Mouse (Mus musculus) limb, embryonic 10.5 days (tissue): ENCODE data around the gene Macrod2. TPM values are rescaled to one million over a fixed set of nuclear protein-coding genes. Genes with fewer than 3 reads are reported as not detected.

Experiments
- DNase-seq: peaks from one replicate; pipeline ENCODE4 v3.0.0-alpha.2; 2017; ENCODE audit warnings: low spot score
- H3K27ac ChIP-seq: fragments of 300-500 bp; sonication (generic); 2 replicates; pipeline ENCODE4 v1.5.1; 2016; ENCODE audit warnings: mild to moderate bottlenecking
- H3K27me3 ChIP-seq: fragments of 300-500 bp; sonication (generic); 2 replicates; pipeline ENCODE4 v1.6.1; 2016; ENCODE audit warnings: low read depth, mild to moderate bottlenecking; ENCODE audit not compliant: poor library complexity, severe bottlenecking
- H3K36me3 ChIP-seq: fragments of 300-500 bp; sonication (generic); 2 replicates; pipeline ENCODE4 v1.6.1; 2016; ENCODE audit warnings: mild to moderate bottlenecking, moderate library complexity
- H3K4me1 ChIP-seq: fragments of 300-500 bp; sonication (generic); 2 replicates; pipeline ENCODE4 v1.6.1; 2016
- H3K4me3 ChIP-seq: fragments of 300-500 bp; sonication (generic); 2 replicates; pipeline ENCODE4 v1.5.1; 2016; ENCODE audit warnings: mild to moderate bottlenecking, moderate library complexity
- H3K9me3 ChIP-seq: fragments of 300-500 bp; sonication (generic); replicated peaks from 2 replicates; pipeline ENCODE4 v1.6.1; 2016; ENCODE audit warnings: mild to moderate bottlenecking
- WGBS: fragments of 180-500 bp; shearing (Covaris S2); methylation state at CpG from one replicate; pipeline ENCODE4 v1.1.7; 2016; 5-methylcytosine and 5-hydroxymethylcytosine counted together
- polyA plus RNA-seq: library from polyadenylated mRNA; unstranded; fragments of >200 nt; fragmentation: Nextera tagmentation; extraction: Ambion mirVana; gene quantifications from 2 replicates; pipeline ENCODE4 v1.2.1, GENCODE M21; 2016

The Macrod2 gene
- polyA plus RNA-seq, 1 experiment from 2014 or later: 42.7 TPM

GRCm38 (mm10) chr2:141008458-141008857, 613.3 kb downstream of the Macrod2 start:
- Histone ChIP-seq H3K9me3 (no peaks in the 10 kb centered on the region), H3K36me3 (no peaks in the 10 kb centered on the region), H3K4me1 (peaks cover 3% of the 10 kb centered on the region; the same call in 1 of the 2 replicates), H3K27ac (no peak overlapping the region), H3K27me3 (no peaks in the 10 kb centered on the region), H3K4me3 (no peak overlapping the region)
- no peak for DNase-seq
- 81% methylated on average over 1 of the region's 1 CpGs for WGBS

DNA sequence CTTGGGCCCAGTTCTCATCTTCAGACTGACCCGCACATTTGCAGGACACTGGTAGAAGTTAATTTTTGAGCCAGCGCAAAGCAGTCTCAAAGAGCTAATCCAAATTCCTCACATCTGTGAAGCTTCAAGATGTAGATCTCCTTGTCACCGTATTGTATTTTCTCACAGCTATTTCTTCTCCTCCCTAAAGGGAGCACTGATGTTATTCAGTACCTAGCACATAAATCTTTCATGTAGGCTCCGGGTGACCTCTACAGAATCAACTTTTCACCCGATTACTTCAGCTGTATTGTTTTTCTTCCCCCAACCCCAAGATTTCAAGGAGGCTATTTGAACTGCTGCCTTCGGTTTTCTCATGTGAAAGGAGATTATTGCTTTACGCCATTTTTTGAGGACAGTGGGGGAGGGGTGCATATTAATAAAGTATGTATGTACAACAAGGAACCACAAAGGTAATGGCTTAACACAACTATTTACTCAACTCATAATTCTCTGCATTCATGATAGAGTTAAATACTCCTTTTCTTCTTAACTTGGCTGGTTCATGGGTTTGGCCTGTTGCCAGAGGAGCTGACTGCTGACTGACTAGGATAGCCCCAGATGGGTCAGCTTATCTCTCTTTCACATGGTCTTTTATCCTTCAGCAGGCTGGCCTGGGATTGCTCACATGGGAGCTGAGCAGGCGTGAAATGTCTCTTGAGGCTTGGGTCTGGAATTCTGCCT, 618.5 kb downstream of the Macrod2 start:
- 53% methylated on average over 8 of the region's 8 CpGs for WGBS
- no peaks in the 10 kb centered on the region for H3K27me3 ChIP-seq
- H3K4me1 ChIP-seq: peaks cover 4% of the 10 kb centered on the region
- no peaks in the 10 kb centered on the region for H3K36me3 ChIP-seq
- H3K27ac ChIP-seq: no peak overlapping the region
- no peak for DNase-seq
- H3K4me3 ChIP-seq: no peak overlapping the region
- no peaks in the 10 kb centered on the region for H3K9me3 ChIP-seq

GRCm38 (mm10) chr2:141022971-141023370, 627.9 kb downstream of the Macrod2 start:
- H3K9me3 ChIP-seq: no peaks in the 10 kb centered on the region
- no peaks in the 10 kb centered on the region for H3K27me3 ChIP-seq
- 83% methylated on average over 4 of the region's 4 CpGs for WGBS
- H3K4me3 ChIP-seq: no peak overlapping the region
- H3K27ac ChIP-seq: no peak overlapping the region
- H3K4me1 ChIP-seq: 0 out of 2 replicates have a peak, but pooled peaks cover 6% of the 10 kb centered on the region
- no peak for DNase-seq
- no peaks in the 10 kb centered on the region for H3K36me3 ChIP-seq

DNA sequence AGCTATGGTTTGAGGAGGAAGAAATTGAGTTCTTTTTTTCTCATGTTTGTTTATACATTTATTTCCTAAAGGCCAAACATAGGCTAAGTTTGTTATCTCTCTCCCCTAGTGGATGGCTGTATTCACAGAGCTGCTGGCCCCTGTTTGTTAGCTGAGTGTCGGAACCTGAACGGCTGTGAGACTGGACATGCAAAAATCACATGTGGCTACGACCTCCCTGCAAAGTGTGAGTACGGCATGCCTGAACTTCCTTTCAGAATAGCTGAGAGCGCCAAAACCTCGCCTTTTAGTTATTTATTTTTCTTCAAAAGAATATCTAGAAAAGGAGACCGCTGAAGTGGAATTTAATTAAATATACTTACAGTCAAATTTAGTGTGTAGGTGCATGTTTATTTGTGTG, 628.8 kb downstream of the Macrod2 start:
- H3K9me3 ChIP-seq: no peaks in the 10 kb centered on the region
- H3K27me3 ChIP-seq: no peaks in the 10 kb centered on the region
- WGBS: 68% methylated on average over 7 of the region's 7 CpGs
- no peak overlapping the region for H3K4me3 ChIP-seq
- DNase-seq: no peak
- no peak overlapping the region for H3K27ac ChIP-seq
- H3K36me3 ChIP-seq: no peaks in the 10 kb centered on the region
- 0 out of 2 replicates have a peak, but pooled peaks cover 6% of the 10 kb centered on the region for H3K4me1 ChIP-seq

- Histone ChIP-seq H3K27me3 (no peaks in the 10 kb centered on the region), H3K36me3 (no peaks in the 10 kb centered on the region), H3K4me3 (no peak overlapping the region), H3K4me1 (peaks cover 6% of the 10 kb centered on the region; the same call in 1 of the 2 replicates), H3K9me3 (no peaks in the 10 kb centered on the region), H3K27ac (no peak overlapping the region)
- 64% methylated on average over 6 of the region's 6 CpGs for WGBS
- DNase-seq: no peak
Measured at GRCm38 (mm10) chr2:141024316-141025043, 629.4 kb downstream of the Macrod2 start.

DNA sequence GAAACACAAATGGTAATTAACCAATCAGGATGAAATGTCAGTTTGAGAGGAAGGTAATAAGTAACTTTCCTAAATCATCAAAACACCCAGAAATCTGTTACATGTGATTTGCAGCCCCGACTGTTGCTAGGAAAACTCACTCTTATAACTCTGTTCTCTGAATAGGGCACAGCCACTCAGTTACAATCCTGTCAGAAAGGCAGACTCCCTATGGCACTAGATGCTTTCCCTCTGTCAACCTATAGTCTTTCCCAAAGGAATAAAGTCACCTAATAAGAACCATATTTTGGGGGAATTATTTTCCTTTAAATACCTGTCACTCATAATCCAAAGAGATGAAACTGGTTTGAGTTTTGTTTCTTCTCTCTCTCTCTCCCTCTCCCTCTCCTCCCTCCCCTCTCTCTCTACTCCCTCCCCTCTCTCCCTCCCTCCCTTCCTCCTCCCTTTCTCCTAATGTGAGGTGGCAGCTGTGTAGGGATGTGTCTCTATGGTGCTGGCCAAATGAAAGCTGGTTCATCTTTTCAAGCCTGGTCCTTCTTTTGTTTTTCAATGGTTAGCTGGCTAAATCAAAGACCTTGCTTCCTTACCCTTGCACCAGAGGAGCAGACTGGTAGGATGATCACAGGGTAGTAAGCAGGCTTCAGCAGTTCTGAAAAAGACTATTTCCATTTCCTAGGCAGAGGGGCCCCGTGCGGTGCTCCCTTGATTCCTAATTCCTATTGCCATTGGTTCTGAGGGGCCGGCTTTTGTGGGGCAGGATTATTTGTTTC, 661.8 kb downstream of the Macrod2 start:
- no peak for DNase-seq
- no peaks in the 10 kb centered on the region for H3K27me3 ChIP-seq
- H3K9me3 ChIP-seq: no peaks in the 10 kb centered on the region
- no peak overlapping the region for H3K27ac ChIP-seq
- WGBS: 40% methylated on average over 4 of the region's 4 CpGs
- no peak overlapping the region for H3K4me3 ChIP-seq
- H3K36me3 ChIP-seq: no peaks in the 10 kb centered on the region
- H3K4me1 ChIP-seq: peaks cover 6% of the 10 kb centered on the region; the same call in 1 of the 2 replicates

DNA sequence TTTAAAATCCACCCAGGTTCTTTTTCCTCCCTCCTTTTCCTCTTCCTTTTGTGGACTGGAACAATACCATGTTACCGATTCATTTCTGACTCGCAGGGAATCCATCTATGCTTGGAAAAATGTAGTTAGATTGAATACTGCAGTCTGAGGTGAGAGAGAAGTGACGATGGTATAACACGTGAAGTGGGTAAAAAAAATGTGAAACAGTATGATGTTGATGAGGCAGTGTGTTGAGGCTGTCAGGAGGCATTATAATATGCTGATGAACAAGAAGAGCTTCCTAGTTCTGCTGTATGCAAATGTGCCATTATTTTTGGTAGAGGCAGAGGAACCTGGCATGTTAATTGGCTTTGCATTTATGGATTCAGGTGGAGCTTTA, 662.3 kb downstream of the Macrod2 start:
- Histone ChIP-seq H3K9me3 (no peaks in the 10 kb centered on the region), H3K27ac (no peak overlapping the region), H3K4me1 (peaks cover 6% of the 10 kb centered on the region; the same call in 1 of the 2 replicates), H3K36me3 (no peaks in the 10 kb centered on the region), H3K27me3 (no peaks in the 10 kb centered on the region), H3K4me3 (no peak overlapping the region)
- no peak for DNase-seq
- 72% methylated on average over 4 of the region's 4 CpGs for WGBS

GRCm38 (mm10) chr2:141073981-141074855, 679.1 kb downstream of the Macrod2 start:
- Histone ChIP-seq H3K4me3 (no peak overlapping the region), H3K9me3 (no peaks in the 10 kb centered on the region), H3K4me1 (no peaks in the 10 kb centered on the region), H3K36me3 (no peaks in the 10 kb centered on the region), H3K27ac (no peak overlapping the region), H3K27me3 (no peaks in the 10 kb centered on the region)
- WGBS: 88% methylated on average over 8 of the region's 8 CpGs
- no peak for DNase-seq

- Histone ChIP-seq H3K36me3 (no peaks in the 10 kb centered on the region), H3K4me3 (no peak overlapping the region), H3K4me1 (no peaks in the 10 kb centered on the region), H3K27me3 (no peaks in the 10 kb centered on the region), H3K9me3 (no peaks in the 10 kb centered on the region), H3K27ac (no peak overlapping the region)
- no peak for DNase-seq
Measured at GRCm38 (mm10) chr2:141078221-141078620, 683.1 kb downstream of the Macrod2 start.

GRCm38 (mm10) chr2:141091320-141091719, 696.2 kb downstream of the Macrod2 start:
- H3K27ac ChIP-seq: no peak overlapping the region
- H3K27me3 ChIP-seq: no peaks in the 10 kb centered on the region
- H3K9me3 ChIP-seq: no peaks in the 10 kb centered on the region
- H3K36me3 ChIP-seq: no peaks in the 10 kb centered on the region
- DNase-seq: no peak
- no peak overlapping the region for H3K4me3 ChIP-seq
- WGBS: 71% methylated on average over 3 of the region's 3 CpGs
- no peaks in the 10 kb centered on the region for H3K4me1 ChIP-seq

DNA sequence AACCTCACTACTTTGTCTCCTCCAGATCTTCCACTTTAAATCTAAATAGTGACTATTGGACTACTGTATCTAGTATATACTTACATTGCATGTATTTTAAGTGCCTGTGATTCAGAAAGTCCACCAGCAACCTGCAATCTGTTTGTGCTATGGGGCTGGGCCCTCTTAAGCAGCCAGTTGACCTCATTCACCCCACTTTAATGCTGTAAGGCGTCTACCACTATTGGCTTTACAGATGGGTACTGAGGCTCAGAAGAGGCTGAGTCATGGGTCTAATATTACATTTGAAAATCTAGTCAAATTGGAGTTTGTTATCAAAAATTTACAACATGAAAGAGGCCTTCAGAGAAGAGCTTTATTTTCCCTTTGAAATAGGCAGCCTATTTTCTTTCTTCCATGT, 722.5 kb downstream of the Macrod2 start:
- no peak for DNase-seq
- no peak overlapping the region for H3K27ac ChIP-seq
- no peaks in the 10 kb centered on the region for H3K4me1 ChIP-seq
- no peaks in the 10 kb centered on the region for H3K36me3 ChIP-seq
- H3K27me3 ChIP-seq: no peaks in the 10 kb centered on the region
- 70% methylated on average over 1 of the region's 1 CpGs for WGBS
- no peaks in the 10 kb centered on the region for H3K9me3 ChIP-seq
- no peak overlapping the region for H3K4me3 ChIP-seq

DNA sequence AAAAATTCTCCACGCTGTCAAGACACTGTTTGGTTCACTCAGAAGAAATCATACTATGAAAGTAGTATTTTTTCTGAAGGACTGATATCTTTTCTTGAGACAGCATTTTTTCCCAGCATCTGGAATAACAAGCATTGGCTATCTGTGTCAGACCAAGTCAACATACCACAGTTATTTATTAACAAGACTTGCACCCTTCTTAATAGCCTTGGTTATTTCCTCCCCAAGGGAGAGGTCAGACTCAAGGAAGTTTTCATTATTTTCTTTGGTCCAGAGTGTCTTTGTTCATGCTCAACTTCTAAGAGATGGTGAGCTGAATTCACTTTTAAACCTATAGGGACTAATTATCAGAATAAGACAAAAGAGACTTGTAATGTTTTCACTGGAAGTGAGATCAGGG, 728.8 kb downstream of the Macrod2 start:
- Histone ChIP-seq H3K4me3 (no peak overlapping the region), H3K9me3 (no peaks in the 10 kb centered on the region), H3K4me1 (no peaks in the 10 kb centered on the region), H3K27ac (no peak overlapping the region), H3K27me3 (no peaks in the 10 kb centered on the region), H3K36me3 (no peaks in the 10 kb centered on the region)
- WGBS: 88% methylated on average over 1 of the region's 1 CpGs
- DNase-seq: no peak
